Mouse (Mus musculus) limb, embryonic 15.5 days (tissue): ENCODE results near the gene Pdlim5. TPM values are rescaled to one million over a fixed set of nuclear protein-coding genes. Genes with fewer than 3 reads are reported as not detected.

ENCODE experiments used
- ATAC-seq: fragments of 200-750 bp; cut with Nextera tagmentation; 2 replicates; pipeline ENCODE4 v1.8.0; 2017; ENCODE audit warnings: low read depth, moderate TSS enrichment; ENCODE audit not compliant: insufficient number of reproducible peaks, low FRiP score, low TSS enrichment
- H3K27ac ChIP-seq: fragments of 300-500 bp; sonication (generic); 2 replicates; pipeline ENCODE4 v1.5.1; 2015; ENCODE audit warnings: moderate library complexity, mild to moderate bottlenecking, inconsistent platforms
- H3K27me3 ChIP-seq: fragments of 300-500 bp; sonication (generic); 2 replicates; pipeline ENCODE4 v1.6.1; 2015; ENCODE audit warnings: inconsistent platforms
- H3K36me3 ChIP-seq: fragments of 300-500 bp; sonication (generic); 2 replicates; pipeline ENCODE4 v1.6.1; 2015; ENCODE audit warnings: inconsistent platforms
- H3K4me1 ChIP-seq: fragments of 300-500 bp; sonication (generic); 2 replicates; pipeline ENCODE4 v1.6.1; 2015; ENCODE audit warnings: inconsistent platforms
- H3K4me2 ChIP-seq: fragments of 300-500 bp; sonication (generic); 2 replicates; pipeline ENCODE4 v1.6.1; 2015; ENCODE audit warnings: mild to moderate bottlenecking, inconsistent platforms
- H3K4me3 ChIP-seq: fragments of 300-500 bp; sonication (generic); 2 replicates; pipeline ENCODE4 v1.5.1; 2015; ENCODE audit warnings: mild to moderate bottlenecking, inconsistent platforms
- H3K9ac ChIP-seq: fragments of 300-500 bp; sonication (generic); 2 replicates; pipeline ENCODE4 v1.6.1; 2015; ENCODE audit warnings: inconsistent platforms
- H3K9me3 ChIP-seq: fragments of 300-500 bp; sonication (generic); 2 replicates; pipeline ENCODE4 v1.6.1; 2016; ENCODE audit warnings: inconsistent platforms
- WGBS: fragments of 180-500 bp; shearing (Covaris S2); methylation state at CpG from one replicate; pipeline ENCODE4 v1.1.7; 2015; 5-methylcytosine and 5-hydroxymethylcytosine counted together
- polyA plus RNA-seq: library from polyadenylated mRNA; unstranded; fragments of >200 nt; fragmentation: Nextera tagmentation; extraction: Ambion mirVana; gene quantifications from 2 replicates; pipeline ENCODE4 v1.2.1, GENCODE M21; 2015

The Pdlim5 gene
- polyA plus RNA-seq, 1 experiment from 2014 or later: 45.8 TPM

DNA sequence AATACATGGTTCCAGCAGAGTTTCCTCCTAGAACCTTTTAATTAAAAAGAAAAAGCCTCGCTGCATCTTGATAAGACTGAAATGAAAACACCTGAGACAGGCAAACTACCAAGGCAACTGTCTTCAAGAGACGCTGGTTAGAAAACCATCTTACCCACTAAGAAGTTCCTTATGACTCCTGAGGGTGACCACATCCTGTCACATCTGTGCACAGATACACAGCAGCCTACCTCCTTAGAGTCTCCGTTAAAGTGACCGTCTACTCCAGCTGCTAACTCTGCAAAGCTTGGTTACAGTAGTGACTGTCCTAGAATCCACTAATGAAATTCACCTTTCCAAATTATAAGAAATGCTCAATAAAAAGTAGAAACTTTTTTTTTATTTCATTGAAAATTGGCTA lies 38.8 kb downstream of the Pdlim5 start:
- no peaks in the 10 kb centered on the region for H3K36me3 ChIP-seq
- H3K27ac ChIP-seq: no peak overlapping the region
- no peaks in the 10 kb centered on the region for H3K27me3 ChIP-seq
- H3K4me1 ChIP-seq: no peaks in the 10 kb centered on the region
- H3K9ac ChIP-seq: no peak overlapping the region
- ATAC-seq: no peak
- H3K4me2 ChIP-seq: no peak overlapping the region
- WGBS: 62% methylated on average over 4 of the region's 4 CpGs
- H3K4me3 ChIP-seq: no peak overlapping the region
- no peaks in the 10 kb centered on the region for H3K9me3 ChIP-seq

DNA sequence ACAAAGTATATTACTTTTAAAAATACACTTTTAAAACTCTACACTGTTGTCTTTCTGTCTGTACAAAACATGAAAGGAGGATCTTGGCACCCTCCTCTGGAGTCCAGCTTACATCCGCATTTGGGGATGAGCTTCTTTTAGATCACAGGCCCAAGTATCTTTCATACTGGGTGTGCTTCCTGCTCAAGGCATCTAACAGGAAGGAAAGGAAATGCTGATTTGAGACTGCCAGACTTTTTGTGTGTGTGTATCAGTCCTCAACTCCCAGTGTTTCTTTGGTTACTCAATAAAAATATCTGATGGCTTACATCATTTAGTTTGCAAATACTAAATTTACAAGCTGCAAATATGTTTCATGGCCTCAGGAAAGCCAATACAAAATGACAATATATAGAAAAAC lies 42.3 kb downstream of the Pdlim5 start:
- Histone ChIP-seq H3K36me3 (peaks cover 5% of the 10 kb centered on the region; the same call in 1 of the 2 replicates), H3K4me3 (no peak overlapping the region), H3K4me2 (no peak overlapping the region), H3K27me3 (peaks cover 9% of the 10 kb centered on the region; the same call in 1 of the 2 replicates), H3K9me3 (no peaks in the 10 kb centered on the region), H3K4me1 (0 out of 2 replicates have a peak, but pooled peaks cover 2% of the 10 kb centered on the region), H3K9ac (no peak overlapping the region), H3K27ac (no peak overlapping the region)
- no peak for ATAC-seq
- WGBS: 74% methylated on average over 1 of the region's 1 CpGs

DNA sequence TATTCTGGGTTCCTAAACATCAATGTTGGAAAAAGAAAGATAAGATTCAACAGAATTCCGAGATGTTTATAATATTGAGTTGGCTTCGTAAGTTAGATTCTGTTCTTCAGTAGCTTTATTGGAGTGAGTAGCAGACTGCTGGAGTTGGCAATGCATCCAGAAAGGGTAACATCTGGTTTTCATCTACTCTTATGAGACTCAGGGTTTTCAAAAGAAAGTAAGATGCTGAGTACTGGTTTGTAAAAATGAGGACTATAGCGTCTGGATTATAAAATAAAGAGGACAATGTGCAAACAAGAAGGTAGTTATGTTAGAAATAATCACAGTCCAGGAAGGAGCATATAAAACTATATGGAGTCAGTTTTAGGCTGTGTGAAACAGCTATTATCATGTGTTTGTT lies 45.0 kb downstream of the Pdlim5 start:
- WGBS: 31% methylated on average over 3 of the region's 3 CpGs
- Histone ChIP-seq H3K27ac (no peak overlapping the region), H3K4me1 (0 out of 2 replicates have a peak, but pooled peaks cover 2% of the 10 kb centered on the region), H3K9ac (no peak overlapping the region), H3K4me2 (no peak overlapping the region), H3K9me3 (no peaks in the 10 kb centered on the region), H3K27me3 (peaks cover 12% of the 10 kb centered on the region; the same call in 1 of the 2 replicates), H3K4me3 (no peak overlapping the region), H3K36me3 (peaks cover 5% of the 10 kb centered on the region; the same call in 1 of the 2 replicates)
- ATAC-seq: no peak

DNA sequence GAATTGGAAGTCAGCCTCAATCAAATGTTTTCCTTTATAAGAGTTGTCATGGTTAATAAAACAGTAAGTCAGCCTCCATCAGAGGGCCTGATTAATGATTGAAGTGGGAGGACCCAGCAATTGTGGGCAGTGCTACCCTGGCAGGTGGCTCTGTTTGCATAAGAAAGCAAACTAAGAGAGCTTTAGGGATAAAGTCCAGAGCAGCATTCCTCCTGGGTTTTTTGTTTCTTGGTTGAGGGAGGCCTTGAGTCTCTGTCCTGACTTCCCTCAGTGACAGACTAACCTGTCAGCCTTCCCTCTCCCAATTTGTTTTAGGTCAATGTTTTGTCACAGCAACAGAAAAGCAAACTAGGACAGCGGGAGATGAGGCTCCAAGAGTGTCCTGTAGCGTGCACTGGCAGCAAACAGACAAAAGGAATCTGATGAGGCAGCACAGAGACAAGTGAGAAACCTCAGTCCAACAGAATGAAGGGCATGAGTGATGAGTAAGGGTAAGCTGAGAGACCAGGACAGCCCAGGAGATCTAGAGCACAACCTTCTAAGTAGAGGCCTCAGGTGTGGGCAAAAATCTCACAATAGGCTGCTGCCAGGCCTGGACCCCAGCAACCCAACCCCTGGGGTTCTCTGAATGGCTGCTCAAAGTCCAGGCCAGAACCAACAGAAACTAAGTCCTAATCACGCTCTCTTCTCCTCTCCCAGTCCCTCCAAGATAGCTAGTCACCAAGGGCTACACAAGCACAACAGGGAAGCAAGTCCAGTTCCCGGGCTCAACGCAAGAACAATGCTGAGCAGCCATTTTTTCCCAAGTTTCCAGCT lies 46.5 kb downstream of the Pdlim5 start:
- 88% methylated on average over 5 of the region's 5 CpGs for WGBS
- no peaks in the 10 kb centered on the region for H3K9me3 ChIP-seq
- H3K36me3 ChIP-seq: peaks cover 5% of the 10 kb centered on the region; the same call in 1 of the 2 replicates
- H3K9ac ChIP-seq: no peak overlapping the region
- peaks cover 12% of the 10 kb centered on the region; the same call in 1 of the 2 replicates for H3K27me3 ChIP-seq
- no peak overlapping the region for H3K4me3 ChIP-seq
- ATAC-seq: no peak
- no peak overlapping the region for H3K4me2 ChIP-seq
- H3K4me1 ChIP-seq: 0 out of 2 replicates have a peak, but pooled peaks cover 2% of the 10 kb centered on the region
- no peak overlapping the region for H3K27ac ChIP-seq

DNA sequence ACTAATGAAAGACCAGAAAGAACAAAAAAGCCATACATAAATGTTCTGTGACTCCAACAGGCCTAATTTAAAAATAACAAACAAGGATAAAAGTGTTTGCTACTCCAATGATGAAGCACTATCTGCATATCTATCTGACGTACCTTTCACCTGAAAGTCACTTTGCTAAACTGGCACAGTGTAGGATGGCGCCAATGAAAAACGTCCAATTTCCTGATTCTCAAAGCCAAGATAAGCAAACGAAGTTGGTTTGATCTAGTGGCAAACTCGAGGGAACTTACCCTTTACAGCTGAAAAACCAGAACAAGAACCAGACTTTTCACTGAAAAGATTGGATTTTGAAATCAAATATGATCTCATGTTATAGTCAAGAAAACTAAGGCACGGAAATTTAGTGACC lies 49.2 kb downstream of the Pdlim5 start:
- Histone ChIP-seq H3K36me3 (peaks cover 5% of the 10 kb centered on the region; the same call in 1 of the 2 replicates), H3K27me3 (peaks cover 12% of the 10 kb centered on the region; the same call in 1 of the 2 replicates), H3K9me3 (no peaks in the 10 kb centered on the region), H3K4me1 (0 out of 2 replicates have a peak, but pooled peaks cover 2% of the 10 kb centered on the region), H3K9ac (no peak overlapping the region), H3K4me3 (no peak overlapping the region), H3K27ac (no peak overlapping the region), H3K4me2 (no peak overlapping the region)
- no peak for ATAC-seq
- WGBS: 51% methylated on average over 6 of the region's 6 CpGs

DNA sequence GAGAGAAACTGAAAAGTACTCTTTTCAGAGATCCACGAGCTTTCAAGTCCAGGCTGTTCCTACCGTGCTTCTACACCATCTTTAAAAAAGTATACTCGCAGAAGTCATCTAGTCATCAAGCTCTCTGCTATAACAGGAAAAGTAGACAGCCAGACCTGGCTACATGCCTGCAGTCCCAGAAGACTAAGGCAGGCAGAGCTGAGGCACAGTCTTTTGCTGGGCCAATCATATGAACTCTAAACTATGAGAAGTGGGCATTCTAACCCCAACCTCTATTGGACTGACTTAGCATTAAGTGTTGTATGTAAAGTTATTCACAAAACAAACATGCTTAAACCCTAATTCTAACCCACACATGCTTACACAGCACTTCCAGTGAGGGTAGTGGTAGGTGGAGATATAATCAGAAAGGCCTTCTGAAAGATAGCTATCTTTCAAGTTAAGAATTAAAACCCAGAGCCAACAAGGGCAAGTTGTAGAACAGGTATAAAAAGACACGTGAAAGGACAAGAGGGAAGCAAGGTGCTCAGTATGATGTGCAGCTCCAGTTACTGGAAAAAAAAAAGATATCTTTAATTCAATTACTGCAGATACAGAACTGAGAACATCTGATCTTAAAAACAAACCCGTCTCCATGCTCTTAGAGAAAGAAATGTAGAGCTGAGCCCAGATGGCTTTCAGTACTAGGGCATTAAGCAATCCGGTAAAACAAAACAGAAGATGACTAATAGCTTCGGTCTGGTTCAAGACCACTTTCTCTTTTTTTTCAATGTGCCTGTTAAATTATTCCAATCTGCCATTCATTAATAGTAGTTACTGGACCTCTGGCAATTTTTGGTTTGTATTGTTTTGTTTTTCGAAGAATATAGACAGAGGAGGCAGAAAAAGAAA lies 50.0 kb downstream of the Pdlim5 start:
- Histone ChIP-seq H3K9me3 (no peaks in the 10 kb centered on the region), H3K4me1 (0 out of 2 replicates have a peak, but pooled peaks cover 2% of the 10 kb centered on the region), H3K27me3 (peaks cover 12% of the 10 kb centered on the region; the same call in 1 of the 2 replicates), H3K27ac (no peak overlapping the region), H3K9ac (no peak overlapping the region), H3K36me3 (peaks cover 5% of the 10 kb centered on the region; the same call in 1 of the 2 replicates), H3K4me3 (no peak overlapping the region), H3K4me2 (no peak overlapping the region)
- ATAC-seq: no peak
- WGBS: 55% methylated on average over 8 of the region's 8 CpGs

DNA sequence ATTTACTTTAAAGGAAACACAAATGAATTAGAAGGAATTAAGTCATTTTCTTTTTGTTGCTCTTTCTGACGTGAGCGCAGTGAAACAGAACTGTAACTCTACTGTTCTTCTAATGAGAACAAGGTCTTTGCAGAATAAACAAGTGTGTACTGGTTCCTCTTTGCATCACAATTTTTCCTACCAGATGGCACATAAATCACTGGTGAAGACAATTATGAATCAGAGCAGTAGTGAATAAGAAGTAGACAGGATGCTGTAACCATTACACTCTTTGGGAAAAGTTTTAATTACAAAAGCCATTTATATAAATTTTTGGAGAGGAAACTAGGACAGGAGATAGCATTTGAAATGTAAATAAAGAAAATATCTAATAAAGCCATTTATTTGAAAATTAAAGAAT lies 51.7 kb downstream of the Pdlim5 start:
- H3K9ac ChIP-seq: no peak overlapping the region
- H3K27ac ChIP-seq: no peak overlapping the region
- no peaks in the 10 kb centered on the region for H3K4me1 ChIP-seq
- ATAC-seq: no peak
- 81% methylated on average over 2 of the region's 2 CpGs for WGBS
- no peak overlapping the region for H3K4me3 ChIP-seq
- H3K4me2 ChIP-seq: no peak overlapping the region
- no peaks in the 10 kb centered on the region for H3K9me3 ChIP-seq
- peaks cover 4% of the 10 kb centered on the region; the same call in 1 of the 2 replicates for H3K36me3 ChIP-seq
- 0 out of 2 replicates have a peak, but pooled peaks cover 10% of the 10 kb centered on the region for H3K27me3 ChIP-seq

DNA sequence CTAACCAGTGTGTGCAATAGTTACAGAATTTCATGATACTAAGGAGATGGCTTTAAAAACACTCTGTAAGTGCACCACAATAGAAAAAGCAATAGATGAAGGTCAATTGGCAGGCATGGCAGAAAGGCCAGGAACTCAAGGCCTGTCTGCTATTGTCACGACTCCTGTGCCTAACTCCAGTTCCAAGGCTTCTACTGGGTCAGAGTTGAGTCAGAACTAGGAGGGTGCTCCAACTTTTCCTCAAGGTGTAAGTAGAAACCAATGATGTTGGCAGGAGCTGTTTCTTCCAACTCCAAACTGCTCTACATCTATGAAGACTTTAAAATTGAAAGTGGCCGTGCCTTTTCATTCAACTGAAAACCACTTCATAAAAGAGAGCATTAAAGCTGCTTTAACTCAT lies 54.8 kb downstream of the Pdlim5 start:
- Histone ChIP-seq H3K27me3 (0 out of 2 replicates have a peak, but pooled peaks cover 3% of the 10 kb centered on the region), H3K4me3 (no peak overlapping the region), H3K27ac (no peak overlapping the region), H3K9me3 (no peaks in the 10 kb centered on the region), H3K36me3 (no peaks in the 10 kb centered on the region), H3K9ac (no peak overlapping the region), H3K4me2 (no peak overlapping the region), H3K4me1 (peaks cover 2% of the 10 kb centered on the region; the same call in 1 of the 2 replicates)
- 66% methylated on average over 2 of the region's 2 CpGs for WGBS
- ATAC-seq: no peak

DNA sequence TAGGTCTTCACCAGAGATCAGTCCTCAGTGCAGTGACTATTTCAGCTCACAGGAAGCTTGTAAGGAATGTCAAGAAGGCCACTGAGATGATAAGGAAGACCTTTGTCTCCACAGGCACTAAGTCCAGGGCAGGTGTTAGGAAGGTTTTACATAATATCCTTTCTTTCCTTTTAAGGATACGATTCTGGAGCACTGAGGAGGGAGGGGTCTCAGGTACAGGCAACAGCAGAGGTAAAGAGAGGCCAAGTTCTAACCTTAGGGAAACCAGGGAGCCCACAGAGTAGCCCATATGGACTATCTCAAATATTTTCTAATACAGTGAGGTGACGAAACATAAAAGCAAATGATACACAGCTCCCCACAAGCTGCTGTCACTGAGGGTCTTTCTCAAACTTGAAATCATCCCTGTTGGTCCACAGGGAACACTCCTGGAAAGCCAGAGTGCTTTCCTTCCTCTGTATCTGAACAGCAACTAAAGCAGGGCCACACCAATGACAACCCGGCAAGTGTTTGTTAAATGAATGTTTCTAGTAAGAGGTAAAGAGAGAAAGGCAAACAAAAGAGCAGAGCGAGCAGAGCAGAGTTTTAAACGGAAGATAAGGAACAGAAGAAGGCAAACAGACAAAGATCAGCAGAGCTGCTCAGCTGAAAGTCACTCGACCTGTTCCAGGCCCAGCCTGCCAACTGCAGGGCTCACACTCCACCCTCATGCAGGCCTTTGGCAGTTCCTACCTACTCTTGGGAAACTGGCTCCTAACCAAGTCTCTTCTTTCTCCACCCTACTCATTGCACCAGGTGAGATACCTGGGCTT lies 55.9 kb downstream of the Pdlim5 start:
- H3K27me3 ChIP-seq: 0 out of 2 replicates have a peak, but pooled peaks cover 3% of the 10 kb centered on the region
- 70% methylated on average over 6 of the region's 6 CpGs for WGBS

DNA sequence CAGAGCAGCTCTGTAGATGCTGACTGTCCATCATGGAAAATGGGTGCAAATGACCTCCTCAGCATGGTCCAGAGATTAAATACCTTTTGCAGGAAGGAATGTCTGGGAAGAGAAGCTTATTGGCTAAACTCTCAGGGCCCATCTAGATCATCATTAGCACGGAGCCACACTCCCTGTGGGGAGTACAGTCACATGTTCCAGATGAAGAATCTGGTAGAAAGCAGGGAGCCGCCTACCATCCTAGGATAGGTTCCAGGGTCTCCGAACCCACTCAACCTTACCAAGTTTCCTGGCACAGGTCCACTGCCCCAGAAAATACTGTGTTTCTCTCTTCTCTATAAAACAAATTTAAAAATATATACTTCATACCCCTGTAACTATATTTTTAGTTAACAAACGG lies 57.4 kb downstream of the Pdlim5 start:
- Histone ChIP-seq H3K4me3 (no peak overlapping the region), H3K4me2 (no peak overlapping the region), H3K9ac (no peak overlapping the region), H3K27ac (no peak overlapping the region), H3K27me3 (0 out of 2 replicates have a peak, but pooled peaks cover 3% of the 10 kb centered on the region), H3K9me3 (no peaks in the 10 kb centered on the region), H3K4me1 (peaks cover 2% of the 10 kb centered on the region; the same call in 1 of the 2 replicates), H3K36me3 (no peaks in the 10 kb centered on the region)
- no peak for ATAC-seq
- WGBS: 68% methylated on average over 4 of the region's 4 CpGs

More for the DNA sequence above, 55.9 kb downstream of the Pdlim5 start:
- Histone ChIP-seq H3K9ac (no peak overlapping the region), H3K9me3 (no peaks in the 10 kb centered on the region), H3K27ac (0 out of 2 replicates have a peak overlapping the region, but pooled peaks have one; percentile 9), H3K4me1 (peaks cover 2% of the 10 kb centered on the region; the same call in 1 of the 2 replicates), H3K4me3 (no peak overlapping the region), H3K4me2 (no peak overlapping the region), H3K36me3 (no peaks in the 10 kb centered on the region)
- ATAC-seq: no peak

DNA sequence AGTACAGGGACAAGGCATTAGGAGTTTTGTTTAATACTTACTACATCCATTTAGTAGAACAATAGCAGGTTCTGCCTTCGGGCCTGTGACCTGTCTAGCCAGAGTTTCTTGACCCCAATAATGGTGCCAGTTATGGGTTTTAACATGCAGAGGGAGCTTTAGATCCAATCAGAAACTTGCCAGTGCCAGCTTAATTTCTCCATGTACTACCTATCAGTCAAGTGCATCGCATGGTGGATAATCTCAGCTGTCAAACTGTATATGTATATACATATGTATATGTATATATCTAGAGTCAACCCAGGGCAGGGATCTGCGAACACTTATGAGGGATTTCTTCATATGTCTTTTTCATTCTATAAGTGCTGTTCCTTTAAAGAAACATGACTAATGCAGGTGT lies 61.0 kb downstream of the Pdlim5 start:
- Histone ChIP-seq H3K4me2 (no peak overlapping the region), H3K27ac (no peak overlapping the region), H3K27me3 (0 out of 2 replicates have a peak, but pooled peaks cover 3% of the 10 kb centered on the region), H3K36me3 (no peaks in the 10 kb centered on the region), H3K9me3 (no peaks in the 10 kb centered on the region), H3K4me3 (no peak overlapping the region), H3K9ac (no peak overlapping the region), H3K4me1 (peaks cover 2% of the 10 kb centered on the region; the same call in 1 of the 2 replicates)
- no peak for ATAC-seq
- 82% methylated on average over 3 of the region's 3 CpGs for WGBS
